Mouse (Mus musculus) 3T3-L1 (cell line): ENCODE results near the gene Olfr998.
"Not testable (repeated sequence)": the region's sequence is repeated elsewhere in the genome, so short reads cannot be mapped to it uniquely, and the experiment has no call there.

ENCODE experiments used
- DNase-seq: peaks from one replicate; pipeline ENCODE4 v3.0.0-alpha.2; 2015; ENCODE audit warnings: low read depth, low spot score

The Olfr998 gene

DNA sequence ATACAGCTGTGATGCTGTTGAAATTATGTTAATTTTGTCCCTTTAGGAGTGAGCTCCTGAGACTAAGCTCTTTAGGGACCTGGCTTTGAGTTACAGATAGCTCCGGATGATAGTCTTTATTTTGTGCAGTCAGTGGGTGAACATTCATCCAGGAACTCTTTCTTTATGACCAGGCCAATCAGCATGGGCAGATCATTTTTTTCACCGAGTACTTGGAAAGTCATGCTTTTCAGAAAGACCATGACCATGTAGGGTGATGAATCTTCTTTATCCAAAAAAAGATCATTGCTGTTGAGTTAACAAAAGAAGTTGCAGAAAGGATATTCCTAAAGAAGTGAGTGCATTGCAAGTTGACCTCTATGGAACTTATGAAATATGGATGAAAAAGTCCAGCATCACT, at the start of gene Olfr998:
TSS of gene Olfr998 (plus strand) at position 301 of the 400 bp plus-strand sequence.
- DNase-seq, result not testable (repeated sequence)

DNA sequence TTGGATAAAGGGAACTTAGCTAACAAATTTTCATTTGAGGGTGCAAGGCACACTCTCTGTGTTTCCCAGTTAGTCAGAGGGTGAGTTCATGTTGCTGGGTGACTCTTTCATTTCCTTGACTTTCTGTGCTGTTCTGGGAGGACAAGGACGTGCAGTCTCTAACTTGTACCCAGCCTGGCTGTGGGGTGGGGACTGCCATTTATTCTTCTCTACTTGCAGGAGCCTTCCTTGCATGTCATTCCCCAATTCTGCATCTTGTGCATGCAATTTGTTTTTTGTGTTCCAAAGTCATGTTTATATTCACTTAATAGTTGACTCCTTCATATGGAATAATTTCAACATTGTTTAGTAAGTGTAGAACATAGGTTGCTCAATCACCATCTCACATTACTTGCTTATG, 33.9 kb upstream of the Olfr998 start:
- no peak for DNase-seq

DNA sequence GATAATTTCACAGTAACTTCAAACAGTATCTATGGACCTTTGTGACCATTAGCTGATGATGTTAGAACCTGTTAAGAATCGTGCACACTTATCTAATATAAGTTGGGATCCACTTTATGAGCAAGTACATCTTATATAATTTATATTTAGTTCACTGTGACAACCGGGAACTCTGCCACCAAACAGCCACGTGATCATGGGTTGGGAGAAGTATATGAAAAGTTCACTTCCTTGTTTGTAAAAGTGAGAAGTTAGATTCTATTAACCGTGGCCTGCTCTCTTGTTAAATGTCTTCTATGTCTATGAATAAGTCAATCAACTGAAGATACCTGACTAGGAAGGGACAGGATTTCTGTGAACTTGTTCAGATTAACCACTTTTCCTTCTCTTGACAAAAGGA, 28.5 kb upstream of the Olfr998 start:
- DNase-seq, result no peak

DNA sequence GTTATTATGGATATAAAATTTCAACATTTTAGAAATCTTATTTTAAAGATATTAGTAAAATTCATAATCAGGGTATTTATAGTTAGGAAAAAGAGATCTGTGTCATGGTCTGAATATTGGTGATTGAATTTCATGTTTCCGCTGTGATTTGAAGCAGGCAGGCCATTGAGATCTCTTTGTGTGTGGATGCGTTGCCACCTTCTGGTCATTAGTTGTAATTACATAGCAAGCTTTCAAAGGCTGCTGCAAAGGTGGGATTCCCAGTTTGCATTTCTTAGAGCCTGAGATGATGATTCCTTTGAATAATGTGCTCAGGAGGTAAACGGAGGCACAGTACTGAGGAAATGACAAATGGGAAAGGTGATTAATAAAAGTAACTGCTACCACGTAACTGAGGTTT, 27.6 kb upstream of the Olfr998 start:
- DNase-seq, result peak; percentile 70

DNA sequence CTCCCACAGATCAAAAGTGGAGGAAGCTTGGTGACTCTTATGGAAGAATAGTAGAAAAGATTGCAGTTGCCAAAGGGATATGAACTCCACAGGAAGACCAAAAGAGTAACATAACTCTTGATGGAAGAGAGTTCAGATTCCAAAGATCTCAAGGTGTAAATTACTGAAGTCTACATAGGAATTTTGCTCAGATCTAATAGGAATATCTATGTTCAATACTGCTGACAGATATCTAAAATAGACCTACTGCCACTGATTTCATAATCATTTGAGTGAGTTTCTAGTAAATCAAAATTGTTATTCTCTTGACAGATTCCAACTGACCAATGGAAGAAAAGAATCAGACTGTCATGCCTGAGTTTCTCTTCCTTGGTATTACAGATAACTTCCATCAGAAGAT, 9.8 kb upstream of the Olfr998 start, which contains the start of gene Olfr996:
TSS of gene Olfr996 (plus strand) at position 301 of the 400 bp plus-strand sequence.
- no peak for DNase-seq

DNA sequence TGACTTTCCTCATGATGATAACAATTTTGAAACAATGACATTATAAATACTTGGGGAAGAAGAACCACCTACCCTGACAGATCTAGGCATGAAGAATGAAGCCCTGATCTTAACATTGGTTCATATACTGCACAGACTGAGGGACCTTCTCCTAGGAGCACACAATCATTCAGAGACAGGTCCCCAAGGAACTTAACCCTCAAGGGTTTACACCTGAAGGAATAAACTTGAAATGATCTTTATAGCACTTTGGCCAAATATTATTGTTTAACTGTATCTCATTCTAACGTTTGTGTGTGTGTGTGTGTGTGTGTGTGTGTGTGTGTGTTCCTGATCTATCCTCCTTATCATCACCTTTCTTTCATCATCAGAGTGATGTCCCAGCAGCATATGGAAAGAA, 23.1 kb downstream of the Olfr998 start, which contains the start of gene Olfr1000:
TSS of gene Olfr1000 (minus strand) at position 101 of the 400 bp plus-strand sequence.
- DNase-seq, result no peak
